Mouse (Mus musculus): ENCODE results near the gene Vldlr. TPM values are rescaled to one million over a fixed set of nuclear protein-coding genes. Genes with fewer than 3 reads are reported as not detected.

Gene Vldlr
- polyA plus RNA-seq, 1 experiment from 2014 or later, result 23.4 TPM

DNA sequence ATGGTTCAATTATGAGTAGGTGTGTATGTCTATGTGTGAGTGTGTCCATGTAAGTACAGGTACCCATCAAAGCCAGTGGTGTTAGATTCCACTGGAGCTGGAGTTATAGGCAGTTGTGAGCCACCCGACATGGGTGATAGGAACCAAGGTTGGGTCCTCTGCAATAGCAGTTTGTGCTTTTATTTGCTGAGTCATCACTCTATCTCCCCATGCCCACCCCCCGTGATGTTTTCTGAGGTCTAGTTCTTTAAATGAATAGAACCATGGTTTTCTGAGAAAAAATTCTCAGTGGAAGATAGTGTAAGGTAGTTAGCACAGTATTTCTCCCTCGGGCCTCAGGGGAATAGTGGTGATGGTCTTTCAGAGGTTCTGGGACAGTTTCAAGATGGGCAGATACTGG lies 39.4 kb downstream of the Vldlr start:
- no peak overlapping the region for H3K9ac ChIP-seq (ENCODE audit: low read depth, low read length)

DNA sequence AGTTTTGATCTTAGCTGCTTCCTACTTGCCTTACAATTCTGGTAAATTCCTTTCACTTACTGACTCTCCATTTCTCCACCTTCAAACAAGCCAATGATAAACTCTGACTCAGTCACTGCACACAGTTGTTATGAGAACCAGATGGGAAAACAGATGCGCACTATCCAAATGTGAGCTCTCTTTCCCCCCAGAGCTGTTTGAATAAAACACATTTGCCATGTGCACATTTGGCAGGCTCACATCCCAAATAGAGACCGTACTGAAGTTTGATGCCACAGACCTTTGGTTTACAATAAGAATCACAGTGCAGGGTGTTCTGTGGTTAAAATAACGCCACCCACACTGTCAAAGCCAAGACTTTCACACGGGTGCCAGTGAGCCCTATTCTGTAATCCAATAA lies 43.8 kb downstream of the Vldlr start:
- peak; percentile 70 for ATAC-seq (ENCODE audit: low read depth)
- H3K27ac ChIP-seq (replicated peaks; ENCODE audit: low read depth, low read length), result 0 out of 2 replicates have a peak overlapping the region, but pooled peaks have one; percentile 15
- WGBS, result 25% methylated on average over 4 of the region's 4 CpGs

More for the DNA sequence above, 39.4 kb downstream of the Vldlr start:
- DNase-seq (ENCODE audit: low spot score) (no peak), ATAC-seq (ENCODE audit: low read depth) (no peak)
- Histone ChIP-seq H3K4me3 (ENCODE audit: low read depth, low read length) (no peak overlapping the region), H3K27me3 (replicated peaks; ENCODE audit: control insufficient read depth, insufficient read depth, low read length) (no peaks in the 10 kb centered on the region), H3K9me3 (ENCODE audit: control insufficient read depth, low read length) (no peaks in the 10 kb centered on the region), H3K36me3 (ENCODE audit: control insufficient read depth, insufficient read depth, low read length) (0 out of 2 replicates have a peak, but pooled peaks cover under 1% of the 10 kb centered on the region), H3K4me1 (ENCODE audit: control insufficient read depth, insufficient read depth, low read length) (peaks cover 10% of the 10 kb centered on the region), H3K27ac (replicated peaks; ENCODE audit: low read depth, low read length) (no peak overlapping the region), H3K4me2 (ENCODE audit: low read depth, low read length) (no peak overlapping the region)
- WGBS, result 83% methylated on average over 3 of the region's 3 CpGs

GRCm38 (mm10) chr19:27260621-27261278 lies 44.5 kb downstream of the Vldlr start:
- WGBS, result 75% methylated on average over 8 of the region's 8 CpGs
- Histone ChIP-seq H3K27ac (replicated peaks; ENCODE audit: low read depth, low read length) (no peak overlapping the region), H3K36me3 (ENCODE audit: control insufficient read depth, insufficient read depth, low read length) (no peaks in the 10 kb centered on the region), H3K9me3 (ENCODE audit: control insufficient read depth, low read length) (no peaks in the 10 kb centered on the region), H3K9ac (ENCODE audit: low read depth, low read length) (no peak overlapping the region), H3K4me1 (ENCODE audit: control insufficient read depth, insufficient read depth, low read length) (peaks cover 10% of the 10 kb centered on the region), H3K4me2 (ENCODE audit: low read depth, low read length) (no peak overlapping the region), H3K4me3 (ENCODE audit: low read depth, low read length) (no peak overlapping the region), H3K27me3 (replicated peaks; ENCODE audit: control insufficient read depth, insufficient read depth, low read length) (no peaks in the 10 kb centered on the region)
- DNase-seq (ENCODE audit: low spot score) (peak; percentile 16), ATAC-seq (ENCODE audit: low read depth) (no peak)

More for the DNA sequence above, 43.8 kb downstream of the Vldlr start:
- peaks cover 10% of the 10 kb centered on the region for H3K4me1 ChIP-seq (ENCODE audit: control insufficient read depth, insufficient read depth, low read length)
- DNase-seq (ENCODE audit: low spot score), result peak; percentile 93
- H3K27me3 ChIP-seq (replicated peaks; ENCODE audit: control insufficient read depth, insufficient read depth, low read length), result no peaks in the 10 kb centered on the region
- H3K9me3 ChIP-seq (ENCODE audit: control insufficient read depth, low read length), result no peaks in the 10 kb centered on the region
- no peaks in the 10 kb centered on the region for H3K36me3 ChIP-seq (ENCODE audit: control insufficient read depth, insufficient read depth, low read length)
- no peak overlapping the region for H3K4me2 ChIP-seq (ENCODE audit: low read depth, low read length)
- no peak overlapping the region for H3K9ac ChIP-seq (ENCODE audit: low read depth, low read length)
- H3K4me3 ChIP-seq (ENCODE audit: low read depth, low read length), result no peak overlapping the region

DNA sequence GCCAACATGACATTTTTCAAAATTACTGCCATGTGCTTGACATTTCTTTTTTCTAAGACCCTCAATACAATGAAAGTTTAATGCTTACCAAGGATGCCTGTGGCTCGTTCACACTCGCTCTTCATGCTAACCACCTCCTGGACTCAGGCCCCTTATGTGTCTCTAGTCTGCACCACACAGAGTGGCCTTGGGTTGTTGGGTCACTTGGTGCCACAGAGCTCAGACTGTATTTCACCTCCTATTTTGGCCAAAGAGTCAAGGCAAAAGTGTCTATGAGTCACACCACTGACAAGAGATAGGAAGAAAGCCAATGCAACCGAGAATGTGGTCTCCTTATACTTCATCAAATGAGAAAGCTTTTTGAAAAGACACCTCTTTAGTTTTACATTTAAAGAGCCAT lies 45.9 kb downstream of the Vldlr start:
- Histone ChIP-seq H3K9ac (ENCODE audit: low read depth, low read length) (no peak overlapping the region), H3K4me3 (ENCODE audit: low read depth, low read length) (no peak overlapping the region), H3K27me3 (replicated peaks; ENCODE audit: control insufficient read depth, insufficient read depth, low read length) (no peaks in the 10 kb centered on the region), H3K27ac (replicated peaks; ENCODE audit: low read depth, low read length) (no peak overlapping the region), H3K4me2 (ENCODE audit: low read depth, low read length) (no peak overlapping the region), H3K4me1 (ENCODE audit: control insufficient read depth, insufficient read depth, low read length) (peaks cover 10% of the 10 kb centered on the region), H3K9me3 (ENCODE audit: control insufficient read depth, low read length) (no peaks in the 10 kb centered on the region), H3K36me3 (ENCODE audit: control insufficient read depth, insufficient read depth, low read length) (no peaks in the 10 kb centered on the region)
- WGBS, result 69% methylated on average over 3 of the region's 3 CpGs
- DNase-seq (ENCODE audit: low spot score) (no peak), ATAC-seq (ENCODE audit: low read depth) (no peak)

- DNase-seq (ENCODE audit: low spot score) (no peak), ATAC-seq (ENCODE audit: low read depth) (no peak)
- Histone ChIP-seq H3K9me3 (ENCODE audit: control insufficient read depth, low read length) (no peaks in the 10 kb centered on the region), H3K27ac (replicated peaks; ENCODE audit: low read depth, low read length) (no peak overlapping the region), H3K4me2 (ENCODE audit: low read depth, low read length) (no peak overlapping the region), H3K36me3 (ENCODE audit: control insufficient read depth, insufficient read depth, low read length) (no peaks in the 10 kb centered on the region), H3K4me1 (ENCODE audit: control insufficient read depth, insufficient read depth, low read length) (no peaks in the 10 kb centered on the region), H3K4me3 (ENCODE audit: low read depth, low read length) (no peak overlapping the region), H3K9ac (ENCODE audit: low read depth, low read length) (no peak overlapping the region), H3K27me3 (replicated peaks; ENCODE audit: control insufficient read depth, insufficient read depth, low read length) (no peaks in the 10 kb centered on the region)
- 68% methylated on average over 2 of the region's 2 CpGs for WGBS
Observed at GRCm38 (mm10) chr19:27273385-27273784, 57.1 kb downstream of the Vldlr start.

- Histone ChIP-seq H3K4me2 (ENCODE audit: low read depth, low read length) (no peak overlapping the region), H3K36me3 (ENCODE audit: control insufficient read depth, insufficient read depth, low read length) (no peaks in the 10 kb centered on the region), H3K9me3 (ENCODE audit: control insufficient read depth, low read length) (no peaks in the 10 kb centered on the region), H3K27me3 (replicated peaks; ENCODE audit: control insufficient read depth, insufficient read depth, low read length) (no peaks in the 10 kb centered on the region), H3K27ac (replicated peaks; ENCODE audit: low read depth, low read length) (no peak overlapping the region), H3K4me3 (ENCODE audit: low read depth, low read length) (no peak overlapping the region), H3K9ac (ENCODE audit: low read depth, low read length) (no peak overlapping the region), H3K4me1 (ENCODE audit: control insufficient read depth, insufficient read depth, low read length) (no peaks in the 10 kb centered on the region)
- WGBS, result 74% methylated on average over 1 of the region's 1 CpGs
- no peak for DNase-seq (ENCODE audit: low spot score)
- no peak for ATAC-seq (ENCODE audit: low read depth)
Observed at GRCm38 (mm10) chr19:27274382-27274781, 58.1 kb downstream of the Vldlr start.

DNA sequence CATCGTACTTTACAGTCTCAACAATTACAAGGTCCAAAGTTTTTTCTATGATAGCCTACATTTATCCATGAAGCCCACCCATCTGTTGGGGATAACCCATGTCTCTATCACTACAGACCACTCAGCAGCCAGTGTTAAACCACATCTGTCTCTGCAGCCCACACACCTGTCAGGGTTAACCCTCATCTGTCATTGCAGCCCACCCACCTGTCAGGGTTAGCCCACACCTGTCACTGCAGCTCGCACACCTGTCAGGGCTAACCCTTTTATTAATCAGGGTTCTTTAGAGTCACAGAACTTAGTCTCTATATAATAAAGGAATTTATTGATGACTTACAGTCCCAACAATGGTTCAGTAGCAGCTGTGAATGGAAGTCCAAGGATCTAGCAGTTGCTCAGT lies 62.9 kb downstream of the Vldlr start:
- Histone ChIP-seq H3K9ac (ENCODE audit: low read depth, low read length) (no peak overlapping the region), H3K36me3 (ENCODE audit: control insufficient read depth, insufficient read depth, low read length) (no peaks in the 10 kb centered on the region), H3K4me1 (ENCODE audit: control insufficient read depth, insufficient read depth, low read length) (no peaks in the 10 kb centered on the region), H3K27ac (replicated peaks; ENCODE audit: low read depth, low read length) (no peak overlapping the region), H3K9me3 (ENCODE audit: control insufficient read depth, low read length) (no peaks in the 10 kb centered on the region), H3K4me3 (ENCODE audit: low read depth, low read length) (no peak overlapping the region), H3K4me2 (ENCODE audit: low read depth, low read length) (no peak overlapping the region), H3K27me3 (replicated peaks; ENCODE audit: control insufficient read depth, insufficient read depth, low read length) (no peaks in the 10 kb centered on the region)
- no peak for DNase-seq (ENCODE audit: low spot score)
- ATAC-seq (ENCODE audit: low read depth), result no peak
- WGBS, result 72% methylated on average over 2 of the region's 2 CpGs

Other genes starting within 250 kb of the Vldlr start
- gene Kcnv2, start 106.1 kb downstream of the Vldlr start, polyA plus RNA-seq (2014; fragmentation: Nextera tagmentation; extraction: Ambion mirVana), result 0.08 TPM in 1 of 2 replicates, not detected in the other
- gene Pum3, start 213.3 kb downstream of the Vldlr start, polyA plus RNA-seq (2014; fragmentation: Nextera tagmentation; extraction: Ambion mirVana), result 63.9 and 72.4 TPM in 2 replicates

Data from embryonic facial prominence, embryonic 14.5 days (tissue).